Mouse (Mus musculus) hindbrain, embryonic 14.5 days (tissue): ENCODE results near the gene Gpsm1. TPM values are rescaled to one million over a fixed set of nuclear protein-coding genes. Genes with fewer than 3 reads are reported as not detected.

Experiments used
- ATAC-seq: fragments of 200-750 bp; cut with Nextera tagmentation; 2 replicates; pipeline ENCODE4 v1.8.0; 2017; ENCODE audit warnings: moderate number of reproducible peaks, mild to moderate bottlenecking, moderate TSS enrichment, moderate library complexity; ENCODE audit not compliant: low FRiP score
- DNase-seq: peaks from one replicate; pipeline ENCODE4 v3.0.0-alpha.2; 2015; ENCODE audit warnings: low spot score
- H3K27ac ChIP-seq: fragments of 300-500 bp; sonication (generic); 2 replicates; pipeline ENCODE4 v1.5.1; 2014; ENCODE audit warnings: mild to moderate bottlenecking, moderate library complexity
- H3K27me3 ChIP-seq: fragments of 300-500 bp; sonication (generic); 2 replicates; pipeline ENCODE4 v1.6.1; 2014; ENCODE audit warnings: mild to moderate bottlenecking, low read length, mixed read lengths; ENCODE audit not compliant: control insufficient read depth, insufficient read depth
- H3K36me3 ChIP-seq: fragments of 300-500 bp; sonication (generic); replicated peaks from 2 replicates; pipeline ENCODE4 v1.6.1; 2014; ENCODE audit not compliant: control insufficient read depth, insufficient read depth
- H3K4me1 ChIP-seq: fragments of 300-500 bp; sonication (generic); replicated peaks from 2 replicates; pipeline ENCODE4 v1.6.1; 2014; ENCODE audit warnings: antibody characterized with exemption, low read length, mixed read lengths; ENCODE audit not compliant: control insufficient read depth, insufficient read depth
- H3K4me2 ChIP-seq: fragments of 300-500 bp; sonication (generic); replicated peaks from 2 replicates; pipeline ENCODE4 v1.6.1; 2014; ENCODE audit warnings: mild to moderate bottlenecking, moderate library complexity
- H3K4me3 ChIP-seq: fragments of 300-500 bp; sonication (generic); replicated peaks from 2 replicates; pipeline ENCODE4 v1.5.1; 2014; ENCODE audit warnings: mild to moderate bottlenecking, low read length
- H3K9ac ChIP-seq: fragments of 300-500 bp; sonication (generic); 2 replicates; pipeline ENCODE4 v1.6.1; 2014
- H3K9me3 ChIP-seq: fragments of 300-500 bp; sonication (generic); 2 replicates; pipeline ENCODE4 v1.6.1; 2016; ENCODE audit warnings: low read length; ENCODE audit not compliant: control insufficient read depth
- WGBS: fragments of 180-500 bp; shearing (Covaris S2); extraction: QIAGEN DNeasy Blood & Tissue Kit; methylation state at CpG from one replicate; pipeline ENCODE4 v1.1.7; 2014; 5-methylcytosine and 5-hydroxymethylcytosine counted together
- polyA plus RNA-seq: library from polyadenylated mRNA; unstranded; fragments of >200 nt; fragmentation: Nextera tagmentation; extraction: Ambion mirVana; gene quantifications from 2 replicates; pipeline ENCODE4 v1.2.1, GENCODE M21; 2014

Gpsm1 gene
- polyA plus RNA-seq, 1 experiment from 2014 or later, result 96.7 TPM

GRCm38 (mm10) chr2:26348241-26348640 is 32.9 kb downstream of the Gpsm1 start:
- no peaks in the 10 kb centered on the region for H3K9me3 ChIP-seq
- peaks cover 15% of the 10 kb centered on the region for H3K4me1 ChIP-seq
- H3K9ac ChIP-seq, result no peak overlapping the region
- peaks cover 70% of the 10 kb centered on the region for H3K36me3 ChIP-seq
- H3K4me3 ChIP-seq, result no peak overlapping the region
- H3K27me3 ChIP-seq, result no peaks in the 10 kb centered on the region
- DNase-seq (no peak), ATAC-seq (no peak)
- H3K4me2 ChIP-seq, result no peak overlapping the region
- H3K27ac ChIP-seq, result no peak overlapping the region
- 73% methylated on average over 6 of the region's 6 CpGs for WGBS

- Histone ChIP-seq H3K27me3 (no peaks in the 10 kb centered on the region), H3K4me2 (peak within 1 kb of the TSS; percentile 76), H3K36me3 (peaks cover 36% of the 10 kb centered on the region), H3K27ac (peak within 1 kb of the TSS; percentile 90), H3K4me1 (peaks cover 21% of the 10 kb centered on the region), H3K9me3 (no peaks in the 10 kb centered on the region), H3K9ac (peak within 1 kb of the TSS; percentile 98), H3K4me3 (peak within 1 kb of the TSS; percentile 68)
- DNase-seq (peak; percentile 93), ATAC-seq (peak; percentile 85)
- WGBS, result 2% methylated on average over 62 of the region's 62 CpGs
These were observed 36.3 kb downstream of the Gpsm1 start, which contains the start of gene Dnlz for GRCm38 (mm10) chr2:26351358-26352290. TSS of gene Dnlz (minus strand) at chr2:26352110.

GRCm38 (mm10) chr2:26352291-26352910 is 37.1 kb downstream of the Gpsm1 start:
- 1% methylated on average over 36 of the region's 36 CpGs for WGBS
- Histone ChIP-seq H3K36me3 (peaks cover 28% of the 10 kb centered on the region), H3K9ac (peak overlapping the region; percentile 98), H3K4me1 (peaks cover 21% of the 10 kb centered on the region), H3K4me2 (peak overlapping the region; percentile 76), H3K27ac (peak overlapping the region; percentile 90), H3K4me3 (peak overlapping the region; percentile 68), H3K27me3 (no peaks in the 10 kb centered on the region), H3K9me3 (no peaks in the 10 kb centered on the region)
- ATAC-seq (peak; percentile 29; the same call in 1 of the 2 replicates), DNase-seq (no peak)

- H3K4me1 ChIP-seq, result peaks cover 21% of the 10 kb centered on the region
- WGBS, result 91% methylated on average over 11 of the region's 11 CpGs
- H3K9me3 ChIP-seq, result no peaks in the 10 kb centered on the region
- H3K4me3 ChIP-seq, result peak overlapping the region; percentile 68
- H3K27me3 ChIP-seq, result no peaks in the 10 kb centered on the region
- DNase-seq (no peak), ATAC-seq (no peak)
- peak overlapping the region; percentile 90; the same call in 1 of the 2 replicates for H3K27ac ChIP-seq
- H3K36me3 ChIP-seq, result peaks cover 19% of the 10 kb centered on the region
- H3K9ac ChIP-seq, result peak overlapping the region; percentile 98
- peak overlapping the region; percentile 76 for H3K4me2 ChIP-seq
These were observed 38.0 kb downstream of the Gpsm1 start for GRCm38 (mm10) chr2:26353066-26353980.

- 89% methylated on average over 4 of the region's 4 CpGs for WGBS
- no peak overlapping the region for H3K9ac ChIP-seq
- H3K4me2 ChIP-seq, result no peak overlapping the region
- ATAC-seq (no peak), DNase-seq (no peak)
- no peaks in the 10 kb centered on the region for H3K27me3 ChIP-seq
- no peaks in the 10 kb centered on the region for H3K9me3 ChIP-seq
- no peak overlapping the region for H3K4me3 ChIP-seq
- peaks cover 8% of the 10 kb centered on the region for H3K36me3 ChIP-seq
- H3K4me1 ChIP-seq, result peaks cover 21% of the 10 kb centered on the region
- H3K27ac ChIP-seq, result no peak overlapping the region
These were observed 39.1 kb downstream of the Gpsm1 start for GRCm38 (mm10) chr2:26354401-26354800.

- Histone ChIP-seq H3K27ac (no peak overlapping the region), H3K4me2 (no peak overlapping the region), H3K36me3 (no peaks in the 10 kb centered on the region), H3K9me3 (no peaks in the 10 kb centered on the region), H3K27me3 (no peaks in the 10 kb centered on the region), H3K4me3 (no peak overlapping the region), H3K9ac (no peak overlapping the region), H3K4me1 (peaks cover 13% of the 10 kb centered on the region)
- WGBS, result 88% methylated on average over 4 of the region's 4 CpGs
- DNase-seq (no peak), ATAC-seq (no peak)
These were observed 40.9 kb downstream of the Gpsm1 start for GRCm38 (mm10) chr2:26356231-26356630.

- 77% methylated on average over 7 of the region's 7 CpGs for WGBS
- Histone ChIP-seq H3K4me1 (peaks cover 13% of the 10 kb centered on the region), H3K36me3 (0 out of 2 replicates have a peak, but pooled peaks cover 2% of the 10 kb centered on the region), H3K27me3 (no peaks in the 10 kb centered on the region), H3K9me3 (no peaks in the 10 kb centered on the region), H3K4me3 (no peak overlapping the region), H3K9ac (no peak overlapping the region), H3K27ac (no peak overlapping the region), H3K4me2 (no peak overlapping the region)
- no peak for DNase-seq
- ATAC-seq, result no peak
These were observed 41.4 kb downstream of the Gpsm1 start for GRCm38 (mm10) chr2:26356678-26357077.

- Histone ChIP-seq H3K9me3 (no peaks in the 10 kb centered on the region), H3K27ac (no peak overlapping the region), H3K4me2 (no peak overlapping the region), H3K36me3 (0 out of 2 replicates have a peak, but pooled peaks cover 8% of the 10 kb centered on the region), H3K4me1 (peaks cover 13% of the 10 kb centered on the region), H3K27me3 (no peaks in the 10 kb centered on the region), H3K9ac (no peak overlapping the region), H3K4me3 (no peak overlapping the region)
- DNase-seq (no peak), ATAC-seq (no peak)
- 59% methylated on average over 15 of the region's 15 CpGs for WGBS
These were observed 42.2 kb downstream of the Gpsm1 start for GRCm38 (mm10) chr2:26357484-26357883.
